Mouse (Mus musculus) adrenal gland, postnatal 10 days (tissue): ENCODE results near the gene Frat2. TPM values are rescaled to one million over a fixed set of nuclear protein-coding genes. Genes with fewer than 3 reads are reported as not detected.

ENCODE experiments used
- DNase-seq: peaks from one replicate; pipeline ENCODE4 v3.0.0; 2021; ENCODE audit warnings: mixed read lengths
- total RNA-seq, 2 experiments: library from RNA; stranded (reverse); gene quantifications; 2 replicates each; pipeline ENCODE4 v1.2.3; 2021

The Frat2 gene
- total RNA-seq, 2 experiments from 2014 or later = 4.8 to 7.1 TPM

DNA sequence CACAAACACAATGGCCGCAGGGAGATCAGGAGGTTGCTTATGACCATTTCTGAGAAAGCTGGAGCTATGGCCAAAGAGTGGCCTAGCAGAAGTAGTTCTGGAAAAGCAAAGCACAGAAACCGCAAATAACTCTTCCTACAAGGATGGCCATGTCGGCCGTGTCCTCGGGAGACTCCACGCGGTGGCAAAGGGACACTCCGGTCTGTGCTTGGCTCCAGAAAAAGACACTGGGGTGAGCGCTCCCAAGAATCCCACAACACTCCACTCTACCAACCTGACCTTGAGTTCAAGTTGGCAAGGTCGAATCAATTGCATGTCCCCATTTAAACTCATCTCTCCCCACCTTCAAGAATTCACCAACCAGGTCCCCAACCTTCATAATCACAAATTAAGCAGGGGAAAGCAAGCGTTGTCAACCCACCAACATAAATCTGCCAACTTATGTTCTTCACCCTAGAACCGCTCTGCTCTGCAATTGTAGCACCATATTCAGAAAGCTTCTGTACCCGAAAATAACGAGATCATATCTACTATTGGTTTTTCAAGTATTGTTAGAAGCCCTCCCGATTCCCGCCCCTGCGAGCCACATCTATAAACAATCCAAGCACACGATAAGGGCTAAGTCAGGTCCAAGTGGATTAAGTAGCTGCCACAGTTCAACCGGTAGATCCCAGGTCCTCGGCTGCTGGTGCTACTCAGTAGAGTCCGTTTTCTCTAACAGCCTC lies 1.4 kb downstream of the Frat2 start:
- DNase-seq = peak; percentile 47

DNA sequence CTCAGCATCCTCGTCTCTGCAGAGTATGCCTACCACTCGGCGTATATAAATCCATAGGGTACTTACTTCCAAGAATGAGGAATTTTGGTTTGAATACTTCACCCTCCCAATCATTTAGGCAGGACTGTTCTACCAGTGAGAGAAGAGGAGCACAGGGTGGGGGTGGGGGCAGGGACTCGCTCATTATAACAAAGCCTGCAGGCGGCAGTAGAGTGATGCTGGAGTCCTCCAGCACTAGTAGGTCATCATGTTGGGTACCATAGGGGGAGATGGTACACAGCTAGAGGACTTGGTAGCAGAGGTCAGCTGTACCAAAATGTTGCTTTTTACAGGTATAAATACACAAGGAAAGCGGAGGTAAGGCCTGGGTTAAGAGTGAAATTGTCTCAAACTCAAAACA lies 3.6 kb downstream of the Frat2 start:
- no peak for DNase-seq

DNA sequence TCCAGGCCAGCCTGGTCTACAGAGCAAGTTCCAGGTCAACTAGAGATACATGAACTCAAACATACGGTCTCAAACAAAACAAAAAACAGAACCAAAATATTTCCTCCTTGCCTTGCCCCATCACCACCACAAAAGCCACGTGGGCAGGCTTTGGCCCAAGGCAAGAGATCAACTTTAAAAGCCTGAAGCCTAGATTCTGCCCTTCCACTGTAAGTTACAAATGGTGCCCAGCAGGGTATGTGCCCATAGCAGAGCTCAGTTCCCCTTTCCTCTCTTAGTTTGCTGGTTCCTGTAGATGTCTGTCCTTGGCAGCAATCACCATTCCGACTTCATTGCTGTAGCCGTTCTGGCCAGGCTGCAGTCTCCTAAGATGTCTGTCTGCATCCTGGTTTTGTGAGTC lies 5.2 kb downstream of the Frat2 start:
- DNase-seq = no peak

DNA sequence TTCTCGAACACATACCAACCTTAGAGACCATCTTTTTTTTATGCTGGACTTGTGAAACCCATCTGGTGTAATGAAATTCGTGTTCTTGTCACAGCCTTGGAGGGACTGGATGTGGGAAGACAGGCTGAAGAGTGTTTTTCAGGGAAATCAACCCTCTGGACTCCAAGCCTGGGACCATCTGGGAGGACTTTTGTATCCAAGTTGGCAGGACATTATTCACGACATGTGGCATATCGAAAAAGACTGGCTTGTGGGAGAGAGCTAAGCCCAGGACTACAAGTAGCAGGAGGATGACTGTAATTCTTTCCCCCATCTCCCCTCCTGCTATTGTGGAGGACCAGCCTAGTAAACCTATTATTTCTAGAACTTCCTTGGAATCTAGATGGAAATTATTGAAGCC lies 5.7 kb downstream of the Frat2 start:
- no peak for DNase-seq

DNA sequence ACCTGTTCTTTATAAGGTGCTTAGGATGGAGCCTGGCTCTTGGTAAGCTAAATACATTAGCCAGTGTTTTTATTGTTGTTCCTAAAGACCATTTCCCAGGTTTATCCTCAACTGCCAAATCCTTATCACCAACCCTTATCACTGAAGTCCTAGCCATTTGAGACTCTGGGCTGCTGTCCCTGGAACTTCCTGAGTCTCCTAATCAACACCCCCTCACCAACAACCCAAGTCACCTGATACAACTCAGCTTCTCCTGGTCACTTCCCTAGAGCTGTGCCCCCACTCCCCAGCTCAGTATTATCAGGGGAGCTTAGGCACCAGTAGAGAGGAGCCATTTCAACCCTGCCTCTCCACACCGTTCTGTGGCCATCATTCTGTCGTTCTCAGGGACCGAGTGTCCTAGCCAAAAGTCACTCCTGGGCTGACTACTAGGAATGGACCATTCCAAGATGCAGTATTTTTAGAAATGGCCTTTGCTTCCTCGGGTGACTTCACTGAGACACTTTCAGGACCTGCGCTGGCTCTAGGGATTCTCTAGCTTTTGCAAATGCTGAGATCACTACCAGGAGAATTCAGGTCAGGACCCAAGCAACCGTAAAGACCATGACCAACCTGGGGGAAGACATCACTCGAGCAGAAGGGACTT lies 6.7 kb downstream of the Frat2 start:
- no peak for DNase-seq

DNA sequence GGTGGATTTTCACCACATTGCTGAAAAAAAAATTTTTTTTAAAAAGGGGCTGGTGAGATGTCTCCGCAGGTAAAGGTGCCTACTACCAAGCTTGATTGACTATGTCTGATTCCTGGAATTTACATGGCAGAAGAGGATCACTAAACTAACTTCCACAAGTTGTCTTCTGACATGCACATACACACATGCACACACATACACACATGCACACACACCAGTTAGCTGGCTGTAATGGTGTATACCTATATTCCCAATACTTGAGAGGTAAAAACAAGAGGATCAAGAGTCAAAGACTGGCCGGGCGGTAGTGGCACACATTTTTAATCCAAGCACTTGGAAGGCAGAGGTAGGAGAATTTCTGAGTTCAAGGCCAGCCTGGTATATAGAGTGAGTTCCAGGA lies 8.2 kb downstream of the Frat2 start:
- DNase-seq = no peak

DNA sequence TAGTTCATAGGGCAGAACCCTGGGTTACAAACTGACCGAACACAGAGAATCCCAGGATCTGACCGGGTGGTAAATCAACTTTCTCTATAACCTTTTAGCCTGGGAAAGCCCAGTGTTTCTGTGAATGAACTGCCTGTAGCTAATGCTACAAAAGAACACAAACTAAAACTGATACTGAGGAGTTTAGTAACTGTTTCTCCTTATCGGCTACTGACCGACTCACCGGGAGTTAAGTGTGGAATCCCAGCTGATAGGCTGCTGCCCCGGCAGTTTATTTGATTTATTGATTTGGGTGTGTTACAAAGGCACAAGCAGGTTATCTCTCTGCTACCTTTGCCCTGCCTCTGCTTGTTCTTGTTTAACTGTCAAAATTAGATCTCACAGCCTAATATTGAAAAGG lies 9.1 kb downstream of the Frat2 start:
- DNase-seq = peak; percentile 14

DNA sequence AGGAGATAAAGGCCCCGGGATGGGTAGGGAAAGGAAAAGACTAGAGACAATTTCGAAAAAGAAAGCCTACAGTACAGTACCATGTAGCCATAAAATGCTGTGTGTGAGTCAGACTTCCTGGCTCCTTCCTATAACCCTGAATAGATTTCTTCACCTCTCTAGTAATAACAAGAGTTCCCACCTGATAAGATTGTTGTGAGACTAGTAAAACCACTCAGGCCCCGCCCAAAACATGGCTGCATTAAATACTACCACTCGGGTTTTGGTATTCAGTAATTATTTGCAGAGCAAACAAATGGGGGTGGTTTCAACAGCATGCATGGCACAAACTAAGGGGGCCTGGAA lies 10.0 kb downstream of the Frat2 start:
- DNase-seq = no peak

DNA sequence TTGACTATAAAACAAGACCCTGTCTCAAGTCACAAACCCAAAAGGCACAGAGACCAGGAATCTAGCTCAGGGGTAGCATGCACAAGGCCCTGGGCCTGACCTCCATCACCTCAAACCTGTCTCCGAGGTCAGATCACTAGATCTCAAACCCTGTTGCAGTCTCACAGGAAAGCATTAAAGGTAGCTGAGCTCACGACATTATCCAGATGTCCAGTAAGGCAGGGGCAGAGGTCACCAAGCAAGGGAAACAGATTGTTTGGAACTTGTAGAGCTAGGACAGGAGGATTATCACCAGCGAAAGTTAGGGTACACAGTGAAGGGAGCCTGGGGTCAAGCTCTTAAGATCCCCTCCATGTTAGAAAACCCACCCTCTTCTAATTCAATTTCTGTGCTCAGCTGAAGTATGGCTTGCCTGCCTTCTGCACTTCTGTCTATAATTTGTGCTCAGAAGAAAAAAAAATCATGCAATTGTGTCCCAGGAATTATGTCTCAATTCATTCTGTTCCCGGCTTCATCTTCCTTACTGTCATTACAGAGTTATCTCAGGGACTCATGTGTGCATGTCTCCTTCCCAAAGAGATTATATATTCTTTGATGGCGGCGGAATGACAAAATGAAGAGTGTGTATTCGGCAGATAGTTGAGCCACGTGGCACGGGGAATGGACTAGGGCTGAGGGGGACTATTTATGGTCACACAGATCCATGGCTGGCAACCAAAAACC lies 10.6 kb downstream of the Frat2 start:
- no peak for DNase-seq

DNA sequence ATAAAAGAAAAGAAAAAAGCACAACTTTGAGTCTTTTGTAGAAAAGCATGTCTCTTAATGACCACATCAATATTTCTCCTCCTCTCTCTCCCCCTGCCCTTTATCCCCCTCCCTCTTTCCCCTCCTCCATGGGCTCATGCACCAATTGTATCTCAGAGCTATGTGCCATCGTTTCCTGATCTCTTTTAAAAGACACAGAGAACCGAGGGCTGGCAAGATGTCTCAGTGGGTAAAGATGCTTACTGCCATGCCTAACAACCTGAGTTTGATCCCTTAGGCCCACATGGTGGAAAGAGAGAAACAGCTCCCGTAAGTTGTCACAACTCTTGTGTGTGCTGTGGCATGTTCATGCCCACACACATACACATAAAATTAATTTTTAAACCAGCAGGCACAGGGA lies 11.2 kb downstream of the Frat2 start:
- no peak for DNase-seq

DNA sequence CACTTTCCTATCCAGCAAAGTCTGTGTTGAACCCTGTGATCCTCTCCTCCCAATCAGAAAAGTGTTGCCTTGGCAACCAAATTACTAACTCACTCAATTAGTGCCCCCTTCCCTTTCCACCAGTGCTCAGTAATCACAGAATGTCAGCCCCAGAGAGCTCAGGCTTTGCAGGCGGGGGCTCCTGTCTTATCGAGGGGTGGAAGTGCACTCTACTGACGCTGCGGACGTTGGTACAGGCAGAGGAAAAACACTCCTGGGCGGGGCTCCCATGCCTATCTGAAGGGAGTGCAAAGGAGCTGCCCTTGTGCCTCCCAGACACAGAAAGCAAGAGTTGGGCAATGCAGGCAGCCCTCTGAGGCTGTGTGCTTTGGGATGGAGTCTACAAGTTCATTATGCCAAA lies 12.1 kb downstream of the Frat2 start:
- peak; percentile 63 for DNase-seq

DNA sequence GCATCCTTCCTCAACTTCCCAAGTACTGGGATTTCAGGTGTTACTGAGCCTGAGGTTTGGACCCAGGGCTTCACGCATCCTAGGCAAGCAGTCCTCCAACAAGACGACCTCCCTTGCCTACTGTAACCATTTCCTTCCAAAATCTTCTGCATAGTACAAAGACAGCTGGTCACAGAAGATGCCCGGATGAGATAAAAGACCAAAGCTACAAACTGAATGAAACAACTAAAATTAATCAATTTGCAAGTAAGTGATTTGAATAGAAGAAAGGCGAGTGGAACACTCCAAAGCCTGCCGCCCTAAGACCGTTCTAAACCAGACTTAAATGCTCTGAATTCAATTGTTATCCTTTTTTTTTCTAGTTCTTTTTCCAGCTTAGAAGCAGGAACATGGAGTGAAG lies 12.5 kb downstream of the Frat2 start:
- DNase-seq = no peak

DNA sequence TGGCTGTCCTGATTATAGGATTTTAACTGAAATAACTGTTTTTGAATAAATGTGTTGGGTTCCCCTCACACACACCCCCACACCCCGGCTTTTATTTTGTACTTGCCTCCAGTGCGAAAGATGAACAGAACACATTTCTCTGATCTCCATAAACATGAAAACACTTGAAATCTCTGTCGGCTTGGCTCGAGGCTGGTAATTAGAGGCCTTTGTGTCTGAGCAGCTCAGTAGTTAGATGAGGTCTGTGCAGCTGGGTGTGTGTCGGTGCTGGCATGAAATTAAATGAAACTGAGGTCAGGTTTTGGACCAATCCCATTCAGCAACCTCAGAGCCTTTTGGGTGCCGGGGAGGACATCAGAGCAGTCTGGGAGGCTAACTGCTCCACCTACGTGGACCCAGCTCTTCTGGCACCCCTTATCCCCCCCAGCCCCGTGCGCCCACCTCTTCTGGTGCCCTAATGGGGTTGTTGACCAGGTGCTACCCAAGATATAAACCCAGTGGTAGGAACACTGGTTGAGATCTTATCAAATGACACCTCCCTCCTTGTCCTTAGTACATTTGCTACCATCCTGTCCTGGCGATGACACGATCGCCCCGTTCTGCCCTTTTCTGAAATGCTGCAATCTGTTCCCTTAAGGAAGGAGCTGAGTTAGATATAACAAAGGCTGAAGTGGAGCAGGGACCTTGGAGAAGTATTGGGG lies 15.3 kb downstream of the Frat2 start:
- DNase-seq = no peak

DNA sequence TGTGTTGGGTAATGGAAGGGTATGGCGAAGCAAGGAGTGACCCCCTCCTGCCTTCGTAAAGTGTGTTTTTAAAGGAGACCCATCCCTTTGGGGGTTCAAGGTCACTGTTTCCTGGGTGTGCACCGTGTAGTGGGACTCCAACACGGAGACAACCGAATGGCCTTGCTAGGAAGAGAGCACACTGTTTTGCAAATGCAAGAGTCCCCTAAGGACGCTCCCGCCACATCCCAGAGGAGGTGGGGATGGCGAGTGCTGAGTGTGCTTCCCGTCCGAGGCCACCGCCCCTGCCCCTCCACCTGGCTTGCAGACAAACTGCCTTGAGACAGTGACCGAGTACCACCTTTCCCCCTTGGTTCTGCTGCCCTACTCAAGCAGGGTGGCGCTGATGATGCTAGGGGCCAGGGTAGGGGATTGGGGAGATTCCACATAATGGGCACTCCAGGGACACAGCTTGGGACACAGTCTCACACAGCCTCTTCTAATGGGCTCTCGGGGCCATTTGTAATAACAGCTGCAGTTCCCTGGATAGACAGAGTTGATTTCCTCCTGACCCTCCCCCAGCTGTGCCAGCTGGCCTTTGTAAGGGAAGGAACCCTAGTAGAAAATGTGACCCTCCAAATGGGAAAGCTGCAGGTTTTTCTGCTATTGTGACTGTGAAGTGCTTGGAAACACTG lies 16.1 kb downstream of the Frat2 start:
- peak; percentile 18 for DNase-seq

DNA sequence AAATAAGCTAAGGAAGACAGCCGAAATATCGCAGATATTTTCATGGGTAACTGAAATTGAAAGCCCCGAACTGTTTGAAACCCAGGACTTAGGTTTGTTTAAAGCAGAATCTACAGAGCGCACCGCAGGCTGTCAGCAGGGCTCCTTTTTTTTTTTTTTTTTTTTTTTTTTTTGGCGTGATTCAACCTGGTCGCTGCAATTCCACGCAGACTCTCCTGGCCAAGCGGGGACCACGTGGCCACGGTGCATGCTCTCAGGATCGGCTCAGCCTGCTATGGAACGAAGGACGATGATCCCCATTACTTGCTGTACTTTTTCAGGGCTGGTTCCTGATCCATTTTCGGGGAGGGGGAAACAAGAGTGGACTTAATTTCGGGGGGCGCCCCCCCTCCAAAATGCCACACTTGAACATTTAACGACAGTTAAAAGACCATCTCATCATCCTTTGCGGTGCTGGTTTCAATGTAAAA lies 16.8 kb downstream of the Frat2 start:
- peak; percentile 73 for DNase-seq

DNA sequence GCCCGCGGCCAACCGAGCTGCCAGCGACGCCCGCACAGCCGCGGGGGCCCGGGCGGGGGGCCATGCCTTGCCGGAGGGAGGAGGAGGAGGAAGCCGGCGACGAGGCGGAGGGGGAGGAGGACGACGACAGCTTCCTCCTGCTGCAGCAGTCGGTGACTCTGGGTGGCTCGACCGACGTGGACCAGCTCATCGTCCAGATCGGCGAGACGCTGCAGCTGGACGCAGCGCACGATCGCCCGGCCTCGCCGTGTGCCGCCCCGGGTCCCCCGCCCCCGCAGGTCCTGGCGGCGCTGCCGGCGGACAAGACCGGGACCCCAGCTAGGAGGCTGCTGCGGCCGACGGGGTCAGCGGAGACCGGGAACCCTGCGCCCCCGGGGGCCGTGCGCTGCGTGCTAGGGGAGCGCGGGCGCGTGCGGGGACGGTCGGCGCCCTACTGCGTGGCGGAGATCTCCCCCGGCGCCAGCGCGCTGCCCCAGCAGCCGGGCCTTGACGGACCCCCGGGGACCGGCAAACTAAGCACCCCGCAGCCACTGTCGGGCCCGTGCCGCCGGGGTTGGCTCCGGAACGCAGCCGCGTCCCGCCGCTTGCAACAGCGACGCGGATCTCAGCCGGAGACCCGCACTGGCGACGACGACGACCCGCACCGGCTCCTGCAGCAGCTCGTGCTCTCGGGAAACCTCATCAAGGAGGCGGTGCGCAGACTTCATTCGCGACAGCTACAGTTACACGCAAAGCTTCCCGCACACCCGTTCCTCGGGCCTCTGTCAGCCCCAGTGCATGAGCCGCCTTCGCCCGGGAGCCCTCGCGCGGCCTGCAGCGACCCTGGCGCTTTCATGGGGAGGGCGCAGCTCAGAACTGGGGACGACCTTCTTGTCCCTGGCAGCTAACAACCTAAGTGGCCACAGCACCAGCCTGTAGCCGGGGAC lies 17.6 kb downstream of the Frat2 start:
- peak; percentile 61 for DNase-seq

DNA sequence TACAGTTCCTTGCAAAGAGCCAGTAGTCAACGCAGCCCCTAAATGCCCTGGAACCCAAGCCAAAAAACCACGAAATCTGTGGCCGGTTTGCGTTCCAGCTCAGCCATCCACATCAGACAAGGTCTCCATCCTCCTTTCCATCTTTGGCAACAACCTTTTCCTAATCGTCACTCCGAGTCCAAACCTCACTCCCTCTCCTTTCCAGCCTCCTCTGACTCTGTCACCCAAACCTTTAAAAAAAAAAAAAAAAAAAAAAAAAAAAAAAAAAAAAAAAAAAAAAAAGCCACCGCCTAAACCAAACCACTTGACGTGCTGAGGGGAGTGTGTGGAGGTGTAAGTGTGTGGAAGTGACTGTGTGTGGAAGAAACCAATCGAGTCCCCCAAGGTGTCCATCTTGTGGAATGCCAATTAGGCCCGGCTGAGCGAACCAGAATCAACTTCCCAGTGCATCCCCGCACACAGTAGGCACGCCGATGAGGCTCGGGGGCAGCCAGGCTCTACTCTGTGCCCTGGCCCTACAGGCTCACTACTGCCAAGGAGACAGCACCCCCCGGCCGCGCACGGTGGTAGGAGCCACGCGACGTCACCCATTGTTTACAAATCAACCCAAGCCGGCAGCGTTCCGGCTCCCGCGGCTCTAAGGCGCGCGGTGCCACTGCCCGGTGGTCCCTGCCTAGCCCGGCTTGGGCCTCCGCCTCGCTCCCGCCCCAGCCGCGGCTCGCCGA lies 18.4 kb downstream of the Frat2 start, which contains the start of gene Frat1:
Gene Frat1 (plus strand): TSS at position 590 of the 725 bp plus-strand sequence.
- DNase-seq = peak; percentile 92

DNA sequence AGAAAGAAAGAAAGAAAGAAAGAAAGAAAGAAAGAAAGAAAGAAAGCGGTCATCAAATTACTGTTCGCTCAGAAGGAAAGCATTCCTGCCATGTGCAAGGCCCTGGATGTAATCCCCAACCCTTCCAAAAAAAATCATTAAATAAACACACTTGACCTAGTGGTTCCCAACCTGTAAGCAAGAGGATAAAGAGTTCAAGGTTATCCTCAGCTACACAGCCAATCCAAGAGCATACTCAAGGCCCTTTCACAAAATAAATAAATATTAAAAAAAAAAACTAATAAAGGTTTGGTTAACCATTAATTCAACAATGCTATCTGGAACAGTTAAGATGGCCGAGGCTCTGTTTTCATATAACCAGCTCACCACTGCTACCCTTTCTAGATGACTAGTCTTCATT lies 19.0 kb downstream of the Frat2 start:
- DNase-seq = no peak

DNA sequence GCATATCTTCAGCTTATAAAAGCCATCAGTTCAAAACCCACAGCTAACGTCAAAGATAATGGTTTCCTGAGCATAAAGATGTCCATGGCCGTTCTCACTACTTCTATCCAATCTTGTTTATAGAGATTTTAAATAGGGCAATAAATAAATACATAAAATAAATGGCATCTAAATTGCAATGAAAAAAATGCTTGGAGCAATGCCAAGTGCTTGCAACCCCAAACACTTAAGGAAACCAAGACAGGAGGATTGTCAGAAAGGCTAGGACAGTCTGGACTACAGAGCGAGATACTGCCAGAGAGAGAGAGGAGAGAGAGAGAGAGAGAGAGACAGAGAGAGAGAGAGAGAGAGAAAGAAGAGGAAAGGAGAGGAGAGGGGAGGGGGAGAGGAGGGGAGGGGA lies 21.4 kb downstream of the Frat2 start:
- DNase-seq = no peak

DNA sequence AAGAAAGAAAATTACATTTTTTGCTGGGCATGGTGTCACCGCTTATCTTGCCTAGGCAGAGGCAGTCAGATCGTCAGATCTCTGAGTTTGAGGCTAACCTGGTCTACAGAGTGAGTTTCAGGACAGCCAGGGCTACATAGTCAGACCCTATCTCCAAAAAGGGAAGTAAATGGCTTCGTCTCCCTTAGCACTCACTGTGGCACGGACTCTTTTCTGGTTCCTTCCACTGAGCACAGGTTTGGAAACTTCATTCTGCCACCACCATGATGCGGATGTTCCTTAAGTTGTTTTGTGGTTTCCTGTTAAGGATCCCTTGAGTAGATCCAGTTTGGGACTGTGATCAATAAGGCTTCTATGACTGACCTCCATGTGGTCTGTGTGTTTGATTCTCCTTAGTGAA lies 23.0 kb downstream of the Frat2 start:
- DNase-seq = no peak
